21 mouse cellular contexts compared by ENCODE assay signal in the genomic region with DNA sequence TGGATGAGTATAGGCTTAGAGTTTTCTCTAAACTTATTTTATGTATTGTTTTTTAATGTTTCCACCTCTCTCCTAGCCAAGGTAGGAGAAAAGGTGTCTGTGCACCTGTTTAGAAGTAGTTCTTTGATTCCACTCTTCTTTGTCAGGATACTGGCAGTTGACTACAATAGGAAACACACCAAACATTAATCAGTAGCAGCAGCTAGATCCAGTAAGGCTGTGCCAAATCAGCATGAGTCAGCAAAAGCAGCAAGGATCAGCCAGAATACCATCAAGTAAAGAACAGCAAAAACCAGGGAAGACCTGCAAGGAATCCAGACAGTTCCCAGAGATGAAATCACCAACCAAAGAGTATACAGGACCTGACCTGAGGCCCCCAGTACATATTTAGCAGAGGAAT.
DNase-seq lines count a peak whose midpoint lies in the region; ATAC-seq lines count a peak whose summit lies in the region.
"Had no signal": no experiment of that assay in that cellular context is flagged by ENCODE, and none has a peak within 500 bp of the region (broad histone marks: within the 10 kb centered on the region; RNA-seq: fewer than 3 reads in every experiment).

No protein-coding gene starts in this region.

- ATAC-seq in cerebellum, adult (ENCODE audit: insufficient number of reproducible peaks, low FRiP score, low TSS enrichment): peak; percentile 49; the same call in 1 of the 2 replicates
- ATAC-seq in midbrain, embryonic 11.5 days (ENCODE audit: low FRiP score): no peak
- no peak for ATAC-seq in hindbrain, embryonic 11.5 days (ENCODE audit: low FRiP score)
- ATAC-seq: forebrain, embryonic 15.5 days; hindbrain, postnatal 0 days had no signal

- H3K4me2 ChIP-seq in midbrain, embryonic 11.5 days: no peak overlapping the region
- H3K4me2 ChIP-seq in hindbrain, embryonic 11.5 days (replicated peaks; ENCODE audit: low read depth, low read length): no peak overlapping the region
- H3K4me2 ChIP-seq: embryonic facial prominence, embryonic 15.5 days; forebrain, embryonic 15.5 days; hindbrain, embryonic 13.5 days had no signal

- H3K9ac ChIP-seq in midbrain, embryonic 11.5 days (ENCODE audit: low read length): no peak overlapping the region
- H3K9ac ChIP-seq in hindbrain, embryonic 11.5 days (ENCODE audit: low read depth, low read length): no peak overlapping the region
- H3K9ac ChIP-seq: embryonic facial prominence, embryonic 15.5 days; forebrain, embryonic 15.5 days; hindbrain, embryonic 13.5 days had no signal

- no peaks in the 10 kb centered on the region for H3K4me1 ChIP-seq in midbrain, embryonic 11.5 days (ENCODE audit: control insufficient read depth, insufficient read depth, low read length)
- no peaks in the 10 kb centered on the region for H3K4me1 ChIP-seq in hindbrain, embryonic 11.5 days (replicated peaks; ENCODE audit: control insufficient read depth, insufficient read depth, low read length)
- H3K4me1 ChIP-seq: embryonic facial prominence, embryonic 15.5 days; forebrain, embryonic 15.5 days; heart, embryonic 10.5 days; hindbrain, embryonic 13.5 days had no signal

- no peaks in the 10 kb centered on the region for H3K27me3 ChIP-seq in midbrain, embryonic 11.5 days (ENCODE audit: control insufficient read depth, insufficient read depth, low read length)
- no peaks in the 10 kb centered on the region for H3K27me3 ChIP-seq in hindbrain, embryonic 11.5 days (ENCODE audit: control insufficient read depth, insufficient read depth, low read length)
- H3K27me3 ChIP-seq: embryonic facial prominence, embryonic 15.5 days; forebrain, embryonic 15.5 days; hindbrain, embryonic 13.5 days had no signal

- H3K36me3 ChIP-seq in midbrain, embryonic 11.5 days (ENCODE audit: control insufficient read depth, insufficient read depth, low read length): no peaks in the 10 kb centered on the region
- no peaks in the 10 kb centered on the region for H3K36me3 ChIP-seq in hindbrain, embryonic 11.5 days (ENCODE audit: control insufficient read depth, insufficient read depth, low read length)
- H3K36me3 ChIP-seq: embryonic facial prominence, embryonic 15.5 days; forebrain, embryonic 15.5 days; heart, embryonic 10.5 days; hindbrain, embryonic 13.5 days had no signal

- no peak overlapping the region for H3K27ac ChIP-seq in midbrain, embryonic 11.5 days (ENCODE audit: low read depth, low read length)
- H3K27ac ChIP-seq in hindbrain, embryonic 11.5 days (ENCODE audit: low read depth, low read length): no peak overlapping the region
- H3K27ac ChIP-seq: embryonic facial prominence, embryonic 15.5 days; forebrain, embryonic 15.5 days; heart, embryonic 10.5 days; hindbrain, embryonic 13.5 days; hindbrain, postnatal 0 days had no signal

- DNase-seq in cerebellum, postnatal 36 days: no peak
- DNase-seq in 3T3-L1 (ENCODE audit: low read depth, low spot score): peak; percentile 11
- peak; percentile 2 for DNase-seq in MEL-GATA-1-ER (ENCODE audit: extremely low read depth, low read depth)
- peak; percentile 11 for DNase-seq in ZHBTc4 (ENCODE audit: low read depth, low spot score)
- no peak for DNase-seq in midbrain, embryonic 11.5 days (ENCODE audit: low spot score, missing footprints)
- DNase-seq in lung, postnatal 36 days: no peak
- no peak for DNase-seq in hindbrain, embryonic 11.5 days (ENCODE audit: low spot score)
- DNase-seq: adrenal gland, postnatal 10 days; cerebellum, postnatal 10 days; embryo, embryonic 11 days; gastrocnemius, postnatal 10 days; heart, adult 18-20 months; heart, postnatal 10 days; heart, postnatal 4 days had no signal

- H3K4me3 ChIP-seq in midbrain, embryonic 11.5 days (ENCODE audit: low read depth, low read length): no peak overlapping the region
- no peak overlapping the region for H3K4me3 ChIP-seq in hindbrain, embryonic 11.5 days (ENCODE audit: low read depth, low read length)
- H3K4me3 ChIP-seq: embryonic facial prominence, embryonic 15.5 days; erythroblast, embryonic 14.5 days; forebrain, embryonic 15.5 days; heart, embryonic 10.5 days; hindbrain, embryonic 13.5 days had no signal

- H3K9me3 ChIP-seq in midbrain, embryonic 11.5 days (ENCODE audit: control insufficient read depth, low read length): no peaks in the 10 kb centered on the region
- H3K9me3 ChIP-seq in hindbrain, embryonic 11.5 days (ENCODE audit: control insufficient read depth, low read length): no peaks in the 10 kb centered on the region
- H3K9me3 ChIP-seq: embryonic facial prominence, embryonic 15.5 days; forebrain, embryonic 15.5 days; heart, embryonic 10.5 days; hindbrain, embryonic 13.5 days had no signal

Comparison
In these comparisons a context has a peak if more than half of its experiments do, and no peak if none do; other contexts are left out.
1. DNase-seq: peak in 3T3-L1 (single experiment), MEL-GATA-1-ER (single experiment) and ZHBTc4 (single experiment); none in cerebellum, postnatal 36 days (0 of 2), midbrain, embryonic 11.5 days (single experiment), lung, postnatal 36 days (single experiment) and hindbrain, embryonic 11.5 days (single experiment).